Mouse (Mus musculus) neural tube, embryonic 15.5 days (tissue): ENCODE data around the gene Rfng. TPM values are rescaled to one million over a fixed set of nuclear protein-coding genes. Genes with fewer than 3 reads are reported as not detected.

Source experiments
- ATAC-seq: fragments of 200-750 bp; cut with Nextera tagmentation; 2 replicates; pipeline ENCODE4 v1.8.0; 2017; ENCODE audit warnings: mild to moderate bottlenecking, moderate TSS enrichment, moderate library complexity; ENCODE audit not compliant: low FRiP score
- H3K27ac ChIP-seq: fragments of 300-500 bp; sonication (generic); replicated peaks from 2 replicates; pipeline ENCODE4 v1.5.1; 2015; ENCODE audit warnings: mild to moderate bottlenecking, inconsistent platforms
- H3K27me3 ChIP-seq: fragments of 300-500 bp; sonication (generic); replicated peaks from 2 replicates; pipeline ENCODE4 v1.6.1; 2015; ENCODE audit warnings: inconsistent platforms
- H3K36me3 ChIP-seq: fragments of 300-500 bp; sonication (generic); 2 replicates; pipeline ENCODE4 v1.6.1; 2015; ENCODE audit warnings: inconsistent platforms
- H3K4me1 ChIP-seq: fragments of 300-500 bp; sonication (generic); 2 replicates; pipeline ENCODE4 v1.6.1; 2015; ENCODE audit warnings: inconsistent platforms
- H3K4me2 ChIP-seq: fragments of 300-500 bp; sonication (generic); 2 replicates; pipeline ENCODE4 v1.6.1; 2015; ENCODE audit warnings: inconsistent platforms, mild to moderate bottlenecking, moderate library complexity
- H3K4me3 ChIP-seq: fragments of 300-500 bp; sonication (generic); replicated peaks from 2 replicates; pipeline ENCODE4 v1.5.1; 2015; ENCODE audit warnings: mild to moderate bottlenecking, inconsistent platforms
- H3K9ac ChIP-seq: fragments of 300-500 bp; sonication (generic); replicated peaks from 2 replicates; pipeline ENCODE4 v1.6.1; 2015; ENCODE audit warnings: mild to moderate bottlenecking, inconsistent platforms
- H3K9me3 ChIP-seq: fragments of 300-500 bp; sonication (generic); replicated peaks from 2 replicates; pipeline ENCODE4 v1.6.1; 2016; ENCODE audit warnings: inconsistent platforms
- WGBS: fragments of 180-500 bp; shearing (Covaris S2); methylation state at CpG from one replicate; pipeline ENCODE4 v1.1.7; 2015; ENCODE audit warnings: mixed read lengths; 5-methylcytosine and 5-hydroxymethylcytosine counted together
- polyA plus RNA-seq: library from polyadenylated mRNA; unstranded; fragments of >200 nt; fragmentation: Nextera tagmentation; extraction: Ambion mirVana; gene quantifications from 2 replicates; pipeline ENCODE4 v1.2.1, GENCODE M21; 2015

Gene Rfng
- polyA plus RNA-seq, 1 experiment from 2014 or later, result 136 TPM

- no peak within 1 kb of the TSS for H3K4me2 ChIP-seq
- H3K4me1 ChIP-seq, result peaks cover 4% of the 10 kb centered on the region; the same call in 1 of the 2 replicates
- ATAC-seq, result no peak
- no peaks in the 10 kb centered on the region for H3K27me3 ChIP-seq
- no peaks in the 10 kb centered on the region for H3K9me3 ChIP-seq
- H3K36me3 ChIP-seq, result no peaks in the 10 kb centered on the region
- WGBS, result 75% methylated on average over 12 of the region's 12 CpGs
- no peak within 1 kb of the TSS for H3K4me3 ChIP-seq
- no peak within 1 kb of the TSS for H3K9ac ChIP-seq
- no peak within 1 kb of the TSS for H3K27ac ChIP-seq
Observed at GRCm38 (mm10) chr11:120731858-120732680, 51.9 kb downstream of the Rfng start, which contains the start of gene Cbr2. Gene Cbr2, minus strand, starts transcription at chr11:120732114.

GRCm38 (mm10) chr11:120731395-120731794, 52.6 kb downstream of the Rfng start:
- Histone ChIP-seq H3K27me3 (no peaks in the 10 kb centered on the region), H3K4me1 (peaks cover 11% of the 10 kb centered on the region), H3K27ac (no peak overlapping the region), H3K9ac (no peak overlapping the region), H3K4me2 (no peak overlapping the region), H3K36me3 (no peaks in the 10 kb centered on the region), H3K4me3 (no peak overlapping the region), H3K9me3 (no peaks in the 10 kb centered on the region)
- no peak for ATAC-seq
- WGBS, result 100% methylated on average over 1 of the region's 1 CpGs

Other genes with a start within 250 kb of the Rfng start
- 229 and 235 TPM in 2 replicates for gene Mcrip1, start 234.5 kb downstream of the Rfng start, polyA plus RNA-seq
- 0.69 and 14.1 TPM in 2 replicates for gene Ppp1r27, start 233.1 kb downstream of the Rfng start, polyA plus RNA-seq
- 282 and 351 TPM in 2 replicates for gene P4hb, start 211.0 kb downstream of the Rfng start, polyA plus RNA-seq
- 488 and 542 TPM in 2 replicates for gene Arhgdia, start 202.6 kb downstream of the Rfng start, polyA plus RNA-seq
- gene Alyref, start 185.8 kb downstream of the Rfng start, polyA plus RNA-seq, result 219 and 265 TPM in 2 replicates
- 206 and 208 TPM in 2 replicates for gene Anapc11, start 185.8 kb downstream of the Rfng start, polyA plus RNA-seq
- 0.86 and 3.2 TPM in 2 replicates for gene Npb, start 175.7 kb downstream of the Rfng start, polyA plus RNA-seq
- 224 and 248 TPM in 2 replicates for gene Pcyt2, start 166.3 kb downstream of the Rfng start, polyA plus RNA-seq
- 43.2 and 45.1 TPM in 2 replicates for gene Sirt7, start 159.0 kb downstream of the Rfng start, polyA plus RNA-seq
- 40.1 and 41.0 TPM in 2 replicates for gene Mafg, start 150.6 kb downstream of the Rfng start, polyA plus RNA-seq
- 19.1 and 20.8 TPM in 2 replicates for gene Pycr1, start 140.4 kb downstream of the Rfng start, polyA plus RNA-seq
- 2.5 and 2.6 TPM in 2 replicates for gene Myadml2, start 136.0 kb downstream of the Rfng start, polyA plus RNA-seq
- gene Notum, start 123.0 kb downstream of the Rfng start, polyA plus RNA-seq, result 6.1 and 7.1 TPM in 2 replicates
- 144 and 148 TPM in 2 replicates for gene Aspscr1, start 111.2 kb downstream of the Rfng start, polyA plus RNA-seq
- 108 and 115 TPM in 2 replicates for gene Cenpx, start 70.5 kb downstream of the Rfng start, polyA plus RNA-seq
- 76.8 and 81.3 TPM in 2 replicates for gene Lrrc45, start 70.3 kb downstream of the Rfng start, polyA plus RNA-seq
- 459 and 611 TPM in 2 replicates for gene Rac3, start 62.7 kb downstream of the Rfng start, polyA plus RNA-seq
- gene Dcxr, start 56.9 kb downstream of the Rfng start, polyA plus RNA-seq, result 9.4 and 18.9 TPM in 2 replicates
- gene Cbr2, start 52.1 kb downstream of the Rfng start, polyA plus RNA-seq, result 0.87 and 10.7 TPM in 2 replicates
- gene Hmga1b, start 21.4 kb downstream of the Rfng start, polyA plus RNA-seq, result 2.2 and 3.1 TPM in 2 replicates
- gene Gps1, start 65 bp upstream of the Rfng start, polyA plus RNA-seq, result 266 and 277 TPM in 2 replicates
- gene Dus1l, start 12.2 kb upstream of the Rfng start, polyA plus RNA-seq, result 45.4 and 52.4 TPM in 2 replicates
- gene Fasn, start 40.3 kb upstream of the Rfng start, polyA plus RNA-seq, result 67.9 and 71.0 TPM in 2 replicates
- gene Ccdc57, start 148.7 kb upstream of the Rfng start, polyA plus RNA-seq, result 5.9 and 6.2 TPM in 2 replicates
- gene Slc16a3, start 164.3 kb upstream of the Rfng start, polyA plus RNA-seq, result 11.3 and 15.3 TPM in 2 replicates
- 126 and 130 TPM in 2 replicates for gene Csnk1d, start 207.1 kb upstream of the Rfng start, polyA plus RNA-seq